Mouse (Mus musculus) G1E-ER4 (cell line): Measurements from ENCODE around the gene Gna15. TPM values are rescaled to one million over a fixed set of nuclear protein-coding genes. Genes with fewer than 3 reads are reported as not detected.

Source experiments
- GATA1 ChIP-seq: IDR thresholded peaks from one replicate; pipeline ENCODE4 v1.8.0; 2012; ENCODE audit warnings: low read length, inconsistent platforms
- polyA plus RNA-seq: library from polyadenylated mRNA; stranded (reverse); fragments of >175 nt; gene quantifications from 2 replicates; pipeline ENCODE4 v1.2.3, GENCODE M21; 2012

The Gna15 gene
- polyA plus RNA-seq: 38.8 and 47.3 TPM in 2 replicates

GRCm38 (mm10) chr10:81524051-81524605 is at the start of gene Gna15:
Gene Gna15 (minus strand): TSS chr10:81524225.
- no peak for TF ChIP-seq GATA1

DNA sequence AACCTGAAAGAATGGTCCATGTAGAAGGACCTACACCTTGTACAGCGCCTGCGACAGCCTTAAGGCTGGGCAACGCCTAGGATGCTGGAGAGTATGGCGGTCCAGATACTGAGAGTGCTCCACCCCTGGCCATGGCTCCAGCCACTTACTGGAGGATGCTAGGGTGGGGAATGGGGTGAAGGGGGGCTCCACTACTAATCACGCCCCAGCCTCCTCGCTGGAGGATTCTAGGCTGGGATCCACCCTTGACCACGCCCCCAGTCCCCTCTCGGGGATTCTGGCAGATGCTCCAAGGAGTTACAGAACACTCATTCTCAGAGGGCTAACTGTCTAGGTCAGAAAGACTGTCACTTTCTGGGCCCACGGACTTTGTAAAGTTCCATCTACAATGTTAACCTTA is 49.0 kb upstream of the Gna15 start:
- TF ChIP-seq GATA1: no peak

DNA sequence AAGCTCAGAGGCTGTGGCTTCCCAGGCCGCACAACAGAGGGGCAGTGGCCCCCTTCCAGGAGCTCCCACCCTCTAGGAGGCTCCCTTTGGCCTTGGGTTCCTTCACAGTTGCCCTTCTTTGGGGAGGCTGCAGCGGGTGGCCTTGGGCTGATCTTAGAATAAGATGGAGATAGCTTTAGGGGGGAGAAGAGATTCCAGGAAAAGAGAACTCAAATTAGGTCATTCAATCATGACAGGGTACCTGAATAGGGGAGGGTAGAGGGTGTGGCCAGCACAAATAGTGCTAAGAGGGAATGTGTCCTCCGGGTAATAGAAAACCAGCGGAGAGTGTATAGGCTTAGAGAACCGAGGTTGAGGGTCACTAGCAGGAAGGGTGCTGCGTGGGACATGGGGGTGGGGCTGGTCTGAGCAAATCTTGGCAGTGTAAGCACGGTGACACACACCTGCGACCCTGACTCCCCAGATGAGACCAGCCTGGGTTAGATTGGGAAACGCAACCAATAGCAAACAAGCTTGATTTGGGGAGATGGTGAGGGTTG is 48.2 kb upstream of the Gna15 start:
- TF ChIP-seq GATA1: no peak

DNA sequence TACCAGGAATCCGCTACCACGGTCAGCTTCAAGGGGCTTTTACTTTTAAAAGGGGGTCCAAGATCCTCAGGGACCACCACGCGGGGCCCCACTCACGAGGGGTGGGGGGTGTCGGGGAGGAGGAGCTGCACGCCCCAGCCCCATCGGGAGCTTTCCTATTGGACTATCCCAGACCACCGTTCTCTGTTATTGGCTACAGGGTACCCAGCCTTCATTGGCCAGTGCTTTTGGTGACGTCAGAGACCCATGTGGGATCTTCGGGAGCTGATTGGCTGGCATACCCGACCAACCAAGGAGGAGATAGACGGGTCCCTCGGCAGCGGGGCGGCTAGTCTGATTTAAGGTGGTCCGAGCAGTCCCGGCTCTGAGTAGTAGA is 47.5 kb upstream of the Gna15 start:
- TF ChIP-seq GATA1: no peak

GRCm38 (mm10) chr10:81570831-81571500 is 46.9 kb upstream of the Gna15 start:
- TF ChIP-seq GATA1: no peak

- no peak for TF ChIP-seq GATA1
Observed at GRCm38 (mm10) chr10:81570238-81570800, 46.3 kb upstream of the Gna15 start.

GRCm38 (mm10) chr10:81569507-81570237 is 45.6 kb upstream of the Gna15 start:
- TF ChIP-seq GATA1: no peak

- no peak for TF ChIP-seq GATA1
Observed at GRCm38 (mm10) chr10:81568381-81569191, 44.6 kb upstream of the Gna15 start.

DNA sequence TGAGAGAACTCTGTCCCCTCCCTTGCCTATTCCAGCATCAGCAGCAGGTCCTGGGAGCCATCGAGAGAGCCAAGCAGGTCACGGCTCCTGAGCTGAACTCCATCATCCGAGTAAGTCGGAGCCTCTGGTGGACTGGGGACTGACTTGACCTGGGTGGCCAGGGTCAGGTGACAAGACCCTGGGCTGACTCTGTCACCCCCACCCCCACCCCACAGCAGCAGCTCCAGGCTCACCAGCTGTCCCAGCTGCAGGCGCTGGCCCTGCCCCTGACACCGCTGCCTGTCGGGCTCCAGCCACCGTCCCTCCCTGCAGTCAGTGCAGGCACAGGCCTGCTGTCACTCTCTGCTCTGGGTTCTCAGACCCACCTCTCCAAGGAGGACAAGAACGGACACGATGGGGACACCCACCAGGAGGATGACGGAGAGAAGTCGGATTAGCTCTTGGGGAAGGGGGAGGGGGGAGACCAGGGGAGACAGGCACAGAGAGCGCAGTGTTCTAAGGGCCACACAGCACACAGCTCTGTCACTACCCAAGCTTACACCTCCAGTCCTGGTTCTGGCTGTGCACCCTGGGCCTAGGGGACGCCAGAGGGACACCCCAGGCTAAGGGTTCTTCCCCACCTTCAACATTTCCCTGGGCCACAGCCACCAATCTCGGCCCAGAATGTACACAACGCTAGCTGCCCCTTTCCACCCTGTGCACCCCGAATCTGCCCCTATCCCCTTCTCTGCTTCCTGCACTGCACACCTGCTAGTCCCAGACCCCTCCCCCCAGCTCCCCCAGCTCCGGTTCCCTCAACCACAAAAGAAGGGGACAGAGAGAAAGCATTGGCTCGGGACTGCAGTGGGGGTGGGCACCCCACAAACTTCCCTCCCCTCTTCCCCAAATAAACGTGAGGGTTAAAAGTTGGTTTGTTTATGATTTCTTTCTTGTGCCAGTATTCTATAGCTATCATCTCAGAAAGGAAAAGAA is 41.5 kb upstream of the Gna15 start:
- TF ChIP-seq GATA1: no peak

DNA sequence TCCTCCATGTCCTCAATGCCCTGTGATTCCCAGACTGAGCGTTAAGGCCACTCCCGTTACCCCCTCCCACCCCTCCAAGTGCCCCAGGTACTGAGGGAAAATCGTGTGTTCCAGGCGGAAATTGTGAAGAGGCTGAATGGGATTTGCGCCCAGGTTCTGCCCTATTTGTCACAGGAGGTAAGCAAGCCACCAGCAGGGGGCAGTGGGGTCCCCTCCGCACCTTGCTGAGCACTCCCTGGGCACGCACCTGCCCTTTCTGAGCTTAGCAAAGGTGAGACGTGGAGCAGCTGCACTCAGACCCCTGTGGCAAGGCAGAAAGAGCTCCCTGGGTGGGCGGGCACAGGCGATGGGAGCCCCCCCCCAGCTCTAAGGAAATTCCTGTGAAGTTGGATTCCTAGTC is 40.7 kb upstream of the Gna15 start:
- TF ChIP-seq GATA1: no peak

GRCm38 (mm10) chr10:81564216-81564615 is 40.2 kb upstream of the Gna15 start:
- no peak for TF ChIP-seq GATA1

GRCm38 (mm10) chr10:81563481-81563880 is 39.5 kb upstream of the Gna15 start:
- no peak for TF ChIP-seq GATA1

DNA sequence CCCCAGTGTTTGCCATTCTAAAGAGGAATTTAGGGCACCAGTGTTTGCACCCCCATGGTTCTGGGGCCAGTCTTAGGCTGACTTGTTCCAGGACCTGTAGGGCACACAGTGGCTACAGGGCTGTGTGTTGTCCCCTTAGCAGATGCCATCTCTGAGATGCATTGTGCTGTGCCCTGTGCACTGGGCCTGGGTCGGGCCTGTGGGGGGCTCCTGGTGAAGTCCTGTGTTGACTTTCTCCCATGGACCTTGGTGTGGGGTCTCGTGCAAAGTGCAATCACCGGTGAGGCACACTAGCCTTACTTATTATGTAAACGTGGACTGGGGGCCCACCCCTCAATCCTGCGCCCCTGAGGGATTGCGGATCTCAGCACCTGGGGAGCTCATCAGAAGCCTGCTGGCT is 38.4 kb upstream of the Gna15 start:
- no peak for TF ChIP-seq GATA1
